Mouse (Mus musculus) brain, embryonic 14.5 days (tissue): ENCODE measurements around the gene Ebf1. TPM values are rescaled to one million over a fixed set of nuclear protein-coding genes. Genes with fewer than 3 reads are reported as not detected.

Source experiments
- DNase-seq: peaks from one replicate; pipeline ENCODE4 v3.0.0-alpha.2; 2011; ENCODE audit warnings: low read depth
- CTCF ChIP-seq: fragments of 200-500 bp; IDR thresholded peaks from 2 replicates; pipeline ENCODE4 v1.5.1; 2012; ENCODE audit warnings: inconsistent platforms, mild to moderate bottlenecking, moderate library complexity, borderline replicate concordance; ENCODE audit not compliant: insufficient read depth, insufficient read length; ENCODE audit errors: extremely low read depth
- POLR2A ChIP-seq: fragments of 200-500 bp; IDR thresholded peaks from 2 replicates; pipeline ENCODE4 v1.6.1; 2012; ENCODE audit warnings: mild to moderate bottlenecking, inconsistent platforms, borderline replicate concordance; ENCODE audit not compliant: poor library complexity, insufficient read depth, insufficient read length, severe bottlenecking; ENCODE audit errors: extremely low read depth
- polyA plus RNA-seq: library from polyadenylated mRNA; depleted of rRNA; stranded (reverse); fragments of >200 nt; gene quantifications from 2 replicates; pipeline ENCODE4 v1.2.3, GENCODE M21; 2012

The Ebf1 gene
- polyA plus RNA-seq, 1 experiment, result 53.1 TPM

DNA sequence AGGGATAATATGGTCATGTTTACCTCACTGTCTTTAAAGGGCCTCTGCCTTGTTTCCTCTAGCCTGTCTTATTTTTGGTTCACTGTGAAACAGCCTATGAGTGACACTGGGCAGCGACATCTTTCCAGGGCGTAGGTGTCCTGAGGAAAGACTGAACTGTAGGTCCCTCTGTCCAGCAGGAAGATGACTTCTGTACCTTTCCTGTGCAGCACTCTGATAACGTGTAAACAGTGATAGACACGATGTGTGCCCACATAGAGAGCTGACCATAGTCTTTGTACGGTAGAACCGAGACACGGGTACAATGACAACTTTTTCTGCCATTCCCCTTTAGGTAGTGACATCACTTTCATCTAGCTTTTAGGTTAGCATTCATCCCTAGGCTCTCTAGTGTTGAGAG, 357.2 kb downstream of the Ebf1 start:
- DNase-seq, result no peak
- no peak for TF ChIP-seq CTCF

DNA sequence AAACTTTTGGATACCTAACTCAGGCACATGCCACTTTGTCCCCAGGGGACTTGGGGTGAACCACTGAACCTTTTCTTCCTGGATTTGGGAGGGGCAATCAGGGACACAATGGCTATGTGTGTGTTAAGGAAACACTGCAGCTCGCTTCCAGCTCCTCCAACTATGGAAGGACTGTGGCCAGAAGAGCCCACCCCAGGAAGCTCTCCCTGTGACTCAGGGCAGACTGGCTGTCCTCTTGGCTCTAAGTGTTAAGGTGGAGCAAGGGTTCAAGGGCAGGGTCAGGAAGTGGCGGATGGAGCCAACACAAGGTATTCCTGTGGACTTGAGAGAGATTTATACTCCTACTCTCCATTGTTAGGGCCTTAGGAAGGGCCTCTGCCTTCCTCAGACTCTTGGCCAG, 358.0 kb downstream of the Ebf1 start:
- no peak for DNase-seq
- no peak for TF ChIP-seq POLR2A
- no peak for TF ChIP-seq CTCF

DNA sequence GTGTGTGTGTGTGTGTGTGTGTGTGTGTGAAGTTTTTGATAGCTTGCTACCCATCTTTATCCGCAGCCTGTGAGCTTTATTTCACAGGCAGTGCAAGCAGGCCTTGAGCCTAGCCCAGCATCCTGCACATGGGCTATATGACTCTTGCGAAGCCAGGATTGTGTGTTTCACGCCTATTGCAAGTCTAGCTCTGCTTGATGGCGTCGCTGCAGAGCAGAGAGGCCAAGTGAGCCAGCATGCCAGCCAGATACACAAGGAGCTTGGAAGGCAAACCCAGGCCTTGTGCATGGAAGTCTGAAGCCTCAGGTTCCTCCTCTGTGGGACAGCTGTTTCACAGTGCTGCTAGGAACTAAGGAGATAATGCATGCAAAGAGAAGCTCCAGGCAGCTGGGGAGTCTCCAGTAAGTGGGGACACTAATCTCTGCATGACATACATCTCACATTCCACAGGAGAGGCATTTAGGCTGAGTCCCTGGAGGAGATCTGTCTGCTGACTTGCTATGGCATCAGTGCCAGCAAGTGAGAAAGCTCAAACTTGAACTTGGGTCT, 359.2 kb downstream of the Ebf1 start:
- TF ChIP-seq POLR2A (no peak), CTCF (no peak)
- DNase-seq, result peak; percentile 59

DNA sequence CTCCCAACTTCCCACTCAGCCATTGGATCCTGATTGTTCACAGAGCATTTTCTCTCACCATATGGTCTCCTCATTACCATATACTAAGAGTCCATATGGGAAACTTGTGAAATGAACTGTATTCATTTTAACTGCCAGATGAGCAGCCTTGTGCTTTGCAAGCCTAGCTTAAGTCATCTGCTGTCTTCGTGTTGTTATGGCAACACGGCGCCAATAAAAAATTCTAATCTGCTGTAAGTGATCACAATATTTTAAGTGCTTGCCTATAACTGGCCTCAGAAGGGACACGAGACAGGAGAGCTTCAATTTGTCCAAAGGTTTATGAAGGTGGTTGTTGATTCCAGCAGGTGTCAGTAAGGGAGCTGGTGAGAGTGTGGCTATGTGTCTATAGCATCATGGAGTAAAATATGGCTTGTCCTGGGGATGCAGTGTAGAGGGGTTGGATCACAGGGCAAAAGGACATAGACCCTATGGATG, 360.8 kb downstream of the Ebf1 start:
- DNase-seq, result peak; percentile 91

DNA sequence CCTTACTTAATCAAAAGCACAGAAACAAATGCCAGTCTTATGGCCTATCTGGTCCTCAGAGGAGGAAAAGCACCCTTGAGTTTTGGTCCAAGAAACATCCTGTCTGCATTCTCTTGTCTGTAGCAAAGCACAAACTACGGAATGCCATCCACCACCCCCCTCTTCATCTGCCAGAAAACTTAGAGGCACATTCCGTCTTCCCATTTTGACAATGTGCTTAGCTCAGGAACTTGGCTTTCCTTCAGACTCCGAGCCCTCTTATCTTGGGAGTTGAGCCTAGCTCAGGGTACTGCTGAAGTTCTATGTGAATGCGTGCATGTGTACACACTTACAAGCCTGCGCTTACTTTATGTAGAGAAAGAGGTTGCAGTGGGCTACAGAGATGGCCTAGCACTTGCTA, 362.3 kb downstream of the Ebf1 start:
- TF ChIP-seq CTCF, result no peak
- TF ChIP-seq POLR2A, result no peak
- no peak for DNase-seq

More for the DNA sequence above, 360.8 kb downstream of the Ebf1 start:
- TF ChIP-seq POLR2A, result no peak
- no peak for TF ChIP-seq CTCF

DNA sequence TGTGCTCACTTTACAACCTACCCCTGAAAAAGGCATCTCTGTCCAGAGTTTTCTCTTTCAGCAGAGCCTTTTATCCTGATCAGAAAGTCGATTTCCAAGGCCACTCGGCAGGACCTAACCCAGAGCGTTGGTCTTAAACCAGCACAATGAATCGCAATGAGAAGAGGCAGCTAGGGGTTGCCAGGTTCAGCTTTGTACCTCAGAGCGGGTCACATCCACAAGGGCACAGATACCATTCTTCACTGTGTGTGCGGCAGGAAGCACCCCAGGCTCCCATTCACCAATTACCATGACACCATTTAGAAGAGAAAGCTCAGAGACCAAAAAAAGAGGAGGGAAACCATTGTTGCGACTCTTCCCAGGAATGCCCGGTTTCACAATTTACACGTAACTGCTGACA, 365.1 kb downstream of the Ebf1 start:
- TF ChIP-seq POLR2A, result no peak
- TF ChIP-seq CTCF, result no peak
- DNase-seq, result peak; percentile 69

DNA sequence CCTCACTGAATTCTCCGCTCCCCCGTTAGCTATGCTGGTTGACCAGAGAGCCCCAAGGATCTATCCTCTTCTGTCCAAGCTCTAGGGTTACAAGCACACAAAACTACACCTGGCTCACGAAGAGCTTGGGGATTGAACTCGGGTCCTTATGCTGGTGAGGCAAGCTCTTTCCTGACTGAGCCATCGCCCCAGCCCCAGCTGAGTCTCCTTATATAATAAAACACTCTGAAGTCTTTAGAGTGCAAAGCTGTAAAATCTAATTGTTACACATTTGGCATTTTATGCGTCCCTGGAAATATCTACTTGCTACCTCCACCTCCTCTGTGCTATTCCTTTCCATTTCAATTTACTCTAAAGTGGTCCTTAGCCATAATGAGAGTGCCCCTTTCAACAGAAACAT, 366.8 kb downstream of the Ebf1 start:
- no peak for TF ChIP-seq CTCF
- no peak for TF ChIP-seq POLR2A
- no peak for DNase-seq

DNA sequence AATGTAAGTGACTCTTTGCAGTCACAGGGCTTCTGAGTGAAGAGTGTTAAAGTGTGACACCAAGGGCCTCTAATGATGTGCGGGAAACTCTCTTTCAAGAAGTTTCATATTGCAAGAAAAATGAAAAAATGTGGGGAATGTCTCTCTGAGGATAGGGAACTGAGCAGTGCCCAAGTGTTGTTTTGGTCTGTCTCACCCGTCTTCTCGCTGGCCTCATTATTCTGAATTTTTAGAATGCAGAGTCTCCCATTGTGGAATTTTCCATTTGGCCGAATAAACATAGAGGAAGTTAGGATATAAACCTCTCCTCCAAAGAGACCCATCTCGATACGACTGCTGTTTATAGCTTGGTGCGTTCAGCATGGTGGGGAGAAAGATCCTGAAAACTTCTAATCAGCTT, 367.3 kb downstream of the Ebf1 start:
- no peak for DNase-seq
- no peak for TF ChIP-seq POLR2A
- TF ChIP-seq CTCF, result no peak

DNA sequence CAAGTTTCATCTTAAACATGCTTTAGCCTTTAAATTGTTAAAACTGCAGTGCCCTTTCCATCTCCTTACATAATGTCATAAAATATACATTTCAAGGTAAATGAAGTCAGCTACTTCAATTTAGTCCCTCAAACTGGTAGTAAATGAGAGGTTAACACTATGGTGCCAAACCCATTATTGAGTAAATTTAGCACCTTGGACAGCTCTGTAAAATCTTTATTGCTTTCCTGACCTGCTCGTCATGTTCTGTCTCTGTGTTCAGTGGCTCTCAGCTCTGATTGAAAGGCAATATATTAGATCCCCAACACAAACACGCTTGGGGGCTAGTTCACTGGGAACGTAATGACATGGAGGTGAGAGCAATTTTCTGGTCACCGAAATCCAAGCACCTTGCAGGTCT, 370.7 kb downstream of the Ebf1 start:
- no peak for DNase-seq
- TF ChIP-seq POLR2A (no peak), CTCF (no peak)

DNA sequence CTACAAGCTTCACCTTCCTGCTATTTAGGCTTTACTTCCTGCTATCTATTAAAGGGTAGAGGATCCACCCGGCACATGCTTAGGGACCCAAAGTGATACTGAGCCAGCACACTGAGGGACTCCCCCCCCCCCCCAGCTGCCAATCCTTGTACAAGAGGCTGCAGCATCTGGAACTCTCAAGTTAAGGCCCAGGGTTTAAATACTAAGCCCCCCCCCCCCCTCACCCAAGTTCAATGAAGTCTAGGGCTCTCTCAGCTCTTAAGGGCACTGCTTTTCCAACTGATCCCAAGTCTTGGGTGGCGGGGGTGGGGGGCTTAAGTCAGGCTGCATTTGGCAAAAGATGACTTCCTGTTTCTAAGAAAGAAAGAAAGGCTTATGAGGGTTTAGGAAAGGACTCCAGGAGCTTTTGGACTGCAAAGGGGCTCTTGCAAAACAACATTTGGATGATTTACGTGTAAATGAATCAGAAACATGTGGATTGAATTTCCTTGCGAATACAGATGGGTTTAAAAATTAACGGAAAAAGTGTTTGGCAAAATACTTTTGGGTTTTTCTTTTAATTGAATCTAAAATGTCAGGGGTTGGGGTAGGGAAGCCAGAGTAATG, 385.7 kb downstream of the Ebf1 start:
- DNase-seq, result no peak
- TF ChIP-seq CTCF (no peak), POLR2A (no peak)

DNA sequence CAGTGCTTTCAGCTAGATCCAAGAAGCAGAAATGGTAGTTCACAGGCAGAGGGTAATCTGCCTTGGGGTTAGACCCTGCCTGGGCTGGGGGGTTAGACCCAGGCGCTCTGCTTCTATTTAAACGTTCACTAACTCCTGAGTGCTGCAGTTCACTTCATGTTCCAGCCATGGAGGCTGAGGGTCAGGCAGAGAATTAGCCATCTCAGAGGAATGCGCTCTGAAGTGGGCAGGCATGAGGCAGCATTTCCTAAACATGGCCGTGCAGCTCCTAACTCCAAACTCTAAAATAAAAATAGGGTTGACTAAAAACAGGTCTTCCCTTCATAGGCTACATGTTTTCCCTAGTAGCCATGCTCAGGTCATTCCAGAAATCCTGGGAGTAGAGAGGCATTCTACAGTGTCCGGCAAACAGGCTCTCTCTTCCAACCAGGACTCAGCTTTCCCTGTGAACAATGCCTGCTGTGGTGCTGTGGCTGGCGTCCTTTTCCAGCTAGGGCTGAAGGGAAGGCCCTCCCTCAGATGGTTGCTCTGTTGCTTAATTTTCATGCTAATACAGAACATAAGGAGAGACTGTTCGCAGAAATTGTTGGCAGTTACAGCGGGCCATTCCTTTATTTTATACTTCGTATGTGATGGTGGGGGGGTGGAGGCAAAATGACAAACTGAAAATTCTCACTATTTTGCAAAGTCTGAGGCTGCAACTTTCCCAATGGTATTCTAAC, 386.8 kb downstream of the Ebf1 start:
- peak; percentile 52 for DNase-seq
- TF ChIP-seq CTCF (no peak), POLR2A (no peak)

DNA sequence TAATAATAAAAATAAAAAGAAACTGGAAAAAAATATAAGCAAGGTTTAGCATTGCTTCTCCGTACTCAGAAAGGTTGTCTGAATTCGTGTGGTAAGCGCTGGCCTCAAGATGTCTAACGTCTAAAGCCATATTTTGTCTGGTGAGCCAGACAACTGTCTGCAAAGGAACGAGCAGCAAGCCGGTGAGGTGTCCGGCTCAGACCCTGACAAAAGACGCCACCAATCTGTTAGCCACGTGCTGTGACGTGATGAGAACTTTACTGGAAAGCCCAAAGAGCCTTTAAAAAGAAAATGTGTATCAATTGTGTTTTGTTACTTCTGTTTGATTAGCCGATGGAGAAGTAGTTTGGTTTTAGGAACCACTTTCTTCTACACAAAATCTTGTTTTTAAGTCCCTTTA, 390.2 kb downstream of the Ebf1 start:
- no peak for DNase-seq
- TF ChIP-seq POLR2A, result no peak
- TF ChIP-seq CTCF, result no peak

DNA sequence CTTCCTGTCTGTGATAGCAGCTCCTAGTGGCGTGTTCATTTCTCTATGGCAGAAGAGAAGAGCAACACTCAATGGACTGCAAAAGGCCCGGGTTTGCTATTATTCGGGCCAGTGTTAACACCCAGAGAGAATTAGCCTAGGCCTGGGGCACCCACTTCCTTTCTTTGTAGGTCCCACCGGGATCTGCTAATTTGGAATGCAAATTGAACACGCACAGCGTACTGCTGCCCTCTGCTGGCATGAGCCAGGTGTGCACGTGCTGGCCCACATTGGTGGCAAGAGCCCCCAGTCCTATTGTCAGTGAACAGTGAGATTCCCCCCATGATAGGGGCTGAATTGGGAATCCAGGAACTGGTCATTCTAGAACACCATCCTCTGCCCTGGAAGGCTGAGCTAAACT, 391.0 kb downstream of the Ebf1 start:
- DNase-seq, result peak; percentile 87

More for the DNA sequence above, 391.0 kb downstream of the Ebf1 start:
- TF ChIP-seq POLR2A (no peak), CTCF (peak; percentile 99)
